Mouse (Mus musculus): ENCODE data around the gene Fam217a.
"Not testable (repeated sequence)": the region's sequence is repeated elsewhere in the genome, so short reads cannot be mapped to it uniquely, and the experiment has no call there.

Fam217a gene

GRCm38 (mm10) chr13:34873801-34874681, 50.1 kb downstream of the Fam217a start:
- peak; percentile 93 to 95 for DNase-seq

- DNase-seq, result peak; percentile 20 to 54
Observed at GRCm38 (mm10) chr13:34864420-34865169, 59.5 kb downstream of the Fam217a start.

- not testable (repeated sequence) for DNase-seq
Observed at GRCm38 (mm10) chr13:34861166-34861565, 62.9 kb downstream of the Fam217a start.
